Mouse (Mus musculus) neural tube, embryonic 14.5 days (tissue): ENCODE data around the gene Gm10100. TPM values are rescaled to one million over a fixed set of nuclear protein-coding genes. Genes with fewer than 3 reads are reported as not detected.
A peak's percentile ranks its signal among the peaks of the same experiment; 100 is the strongest.
"Not testable (repeated sequence)": the region's sequence is repeated elsewhere in the genome, so short reads cannot be mapped to it uniquely, and the experiment has no call there.

Experiments used
- ATAC-seq: fragments of 200-750 bp; cut with Nextera tagmentation; 2 replicates; pipeline ENCODE4 v1.8.0; 2017; ENCODE audit warnings: low read depth, mild to moderate bottlenecking, moderate TSS enrichment, moderate library complexity
- H3K27ac ChIP-seq: fragments of 300-500 bp; sonication (generic); 2 replicates; pipeline ENCODE4 v1.5.1; 2014; ENCODE audit warnings: low read depth, mild to moderate bottlenecking, control low read depth, low read length, moderate library complexity, mixed read lengths
- H3K27me3 ChIP-seq: fragments of 300-500 bp; sonication (generic); 2 replicates; pipeline ENCODE4 v1.6.1; 2014; ENCODE audit warnings: low read length; ENCODE audit not compliant: control insufficient read depth, insufficient read depth
- H3K36me3 ChIP-seq: fragments of 300-500 bp; sonication (generic); 2 replicates; pipeline ENCODE4 v1.6.1; 2014; ENCODE audit warnings: low read length, mixed read lengths; ENCODE audit not compliant: control insufficient read depth, insufficient read depth
- H3K4me1 ChIP-seq: fragments of 300-500 bp; sonication (generic); 2 replicates; pipeline ENCODE4 v1.6.1; 2014; ENCODE audit warnings: low read length; ENCODE audit not compliant: control insufficient read depth, insufficient read depth
- H3K4me2 ChIP-seq: fragments of 300-500 bp; sonication (generic); 2 replicates; pipeline ENCODE4 v1.6.1; 2014; ENCODE audit warnings: mild to moderate bottlenecking, low read depth, low read length, control low read depth
- H3K4me3 ChIP-seq: fragments of 300-500 bp; sonication (generic); 2 replicates; pipeline ENCODE4 v1.5.1; 2014; ENCODE audit warnings: low read depth, low read length, control low read depth, mixed read lengths
- H3K9ac ChIP-seq: fragments of 300-500 bp; sonication (generic); replicated peaks from 2 replicates; pipeline ENCODE4 v1.6.1; 2014; ENCODE audit warnings: low read depth, mild to moderate bottlenecking, control low read depth, low read length, mixed read lengths
- H3K9me3 ChIP-seq: fragments of 300-500 bp; sonication (generic); 2 replicates; pipeline ENCODE4 v1.6.1; 2016; ENCODE audit warnings: low read length; ENCODE audit not compliant: control insufficient read depth
- WGBS: fragments of 180-500 bp; shearing (Covaris S2); extraction: QIAGEN DNeasy Blood & Tissue Kit; methylation state at CpG from one replicate; pipeline ENCODE4 v1.1.7; 2014; 5-methylcytosine and 5-hydroxymethylcytosine counted together
- polyA plus RNA-seq: library from polyadenylated mRNA; unstranded; fragments of >200 nt; fragmentation: Nextera tagmentation; extraction: Ambion mirVana; gene quantifications from 2 replicates; pipeline ENCODE4 v1.2.1, GENCODE M21; 2014

Gene Gm10100
- not detected in 2 replicates for polyA plus RNA-seq

DNA sequence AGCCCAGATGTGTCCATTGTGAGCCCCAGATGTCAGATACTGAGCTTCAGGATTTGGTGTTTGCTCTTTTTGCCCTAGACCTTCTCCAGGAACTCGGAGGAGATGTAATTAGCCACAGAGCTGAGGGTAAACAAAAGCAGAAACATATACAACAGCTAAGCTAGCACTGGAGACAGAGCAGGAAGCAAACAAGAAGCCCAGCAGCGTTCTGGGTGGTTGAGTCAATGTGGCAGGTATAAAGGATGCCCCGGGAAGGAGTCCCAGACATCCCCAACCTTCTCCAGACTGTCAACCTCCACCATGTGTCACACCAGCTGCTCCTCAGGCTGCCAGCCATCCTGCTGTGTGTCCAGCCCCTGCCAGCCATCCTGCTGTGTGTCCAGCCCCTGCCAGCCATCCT, at the start of gene Gm10100:
Gene Gm10100 (plus strand): TSS at position 301 of the 400 bp plus-strand sequence.
- H3K4me2 ChIP-seq: no peak within 1 kb of the TSS
- no peak within 1 kb of the TSS for H3K9ac ChIP-seq
- no peaks in the 10 kb centered on the region for H3K9me3 ChIP-seq
- H3K4me3 ChIP-seq: no peak within 1 kb of the TSS
- no peak within 1 kb of the TSS for H3K27ac ChIP-seq
- no peak for ATAC-seq
- no peaks in the 10 kb centered on the region for H3K36me3 ChIP-seq
- no peaks in the 10 kb centered on the region for H3K4me1 ChIP-seq
- 45% methylated on average over 3 of the region's 3 CpGs for WGBS
- H3K27me3 ChIP-seq: no peaks in the 10 kb centered on the region

DNA sequence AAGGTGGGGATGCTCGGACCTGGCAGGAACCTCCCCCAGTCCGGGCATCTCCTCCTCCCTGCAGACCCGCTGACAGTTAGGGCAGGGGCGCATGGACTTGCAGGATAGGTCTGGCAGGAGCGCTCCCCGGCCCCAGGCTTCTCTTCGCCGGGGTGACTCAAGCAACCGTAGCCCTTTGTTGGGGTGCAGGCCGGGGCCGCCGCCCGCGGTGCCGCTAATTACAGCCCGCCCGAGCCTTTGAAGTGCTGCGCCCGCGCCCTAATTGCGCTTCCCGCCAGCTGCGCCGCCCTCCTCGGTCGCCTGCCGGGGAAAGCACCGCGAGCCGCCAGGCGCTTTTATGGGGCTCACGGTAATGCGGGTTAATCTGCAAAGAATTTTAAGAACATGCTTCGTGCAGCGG, 48.7 kb upstream of the Gm10100 start:
- ATAC-seq: peak; percentile 41; the same call in 1 of the 2 replicates
- Histone ChIP-seq H3K36me3 (no peaks in the 10 kb centered on the region), H3K27ac (no peak overlapping the region), H3K4me3 (peak overlapping the region; percentile 24), H3K9me3 (no peaks in the 10 kb centered on the region), H3K4me1 (no peaks in the 10 kb centered on the region), H3K4me2 (peak overlapping the region; percentile 50), H3K27me3 (peaks cover 11% of the 10 kb centered on the region), H3K9ac (peak overlapping the region; percentile 21; the same call in 1 of the 2 replicates)
- WGBS: under 1% methylated on average over 35 of the region's 35 CpGs

DNA sequence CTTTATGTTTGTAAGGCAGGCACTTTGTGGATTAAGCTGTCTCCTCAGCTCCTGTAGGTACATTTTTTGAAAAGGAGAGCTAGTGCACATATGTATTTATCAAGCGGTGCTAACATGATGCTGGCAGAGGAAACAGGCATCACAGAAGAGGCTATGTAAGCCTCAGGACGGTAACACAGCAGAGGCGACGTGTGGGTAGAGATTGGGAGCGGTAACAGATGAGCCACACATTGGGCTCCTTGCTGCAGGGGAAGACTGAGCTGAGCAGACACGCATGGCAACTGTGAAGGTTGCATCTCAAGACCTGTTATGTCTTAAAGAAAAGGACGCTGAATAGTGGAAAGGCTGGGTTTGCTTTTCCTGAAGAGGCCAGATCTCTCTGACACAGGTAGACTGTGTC, 43.3 kb upstream of the Gm10100 start:
- no peak overlapping the region for H3K4me2 ChIP-seq
- peaks cover 11% of the 10 kb centered on the region; the same call in 1 of the 2 replicates for H3K27me3 ChIP-seq
- no peak overlapping the region for H3K27ac ChIP-seq
- no peak overlapping the region for H3K4me3 ChIP-seq
- WGBS: 72% methylated on average over 7 of the region's 7 CpGs
- no peak for ATAC-seq
- no peaks in the 10 kb centered on the region for H3K9me3 ChIP-seq
- H3K36me3 ChIP-seq: no peaks in the 10 kb centered on the region
- H3K4me1 ChIP-seq: no peaks in the 10 kb centered on the region
- H3K9ac ChIP-seq: no peak overlapping the region

DNA sequence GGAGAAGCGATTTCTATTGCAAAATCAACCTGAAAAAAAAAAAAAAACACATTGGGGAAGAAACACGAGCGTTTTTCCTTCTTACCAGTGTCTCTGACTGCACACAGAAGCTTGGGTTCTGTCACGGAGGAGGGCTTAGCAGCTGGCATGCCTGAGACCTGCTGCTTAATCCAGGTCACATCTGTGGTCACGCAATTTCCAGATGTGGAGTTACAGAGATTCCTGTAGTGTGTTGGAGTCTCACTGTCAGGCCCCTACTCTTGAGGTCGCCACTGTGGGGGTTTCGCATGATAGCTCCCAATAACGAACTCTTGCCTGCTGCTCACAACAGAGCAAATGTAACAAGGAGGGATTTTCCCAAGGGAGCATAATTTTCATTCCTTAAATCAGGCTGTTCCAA, 42.1 kb upstream of the Gm10100 start:
- H3K4me2 ChIP-seq: no peak overlapping the region
- no peak for ATAC-seq
- no peaks in the 10 kb centered on the region for H3K36me3 ChIP-seq
- H3K4me3 ChIP-seq: no peak overlapping the region
- no peak overlapping the region for H3K9ac ChIP-seq
- H3K27ac ChIP-seq: no peak overlapping the region
- H3K27me3 ChIP-seq: peaks cover 10% of the 10 kb centered on the region; the same call in 1 of the 2 replicates
- 43% methylated on average over 8 of the region's 8 CpGs for whole genome bisulfite sequencing
- no peaks in the 10 kb centered on the region for H3K4me1 ChIP-seq
- no peaks in the 10 kb centered on the region for H3K9me3 ChIP-seq

DNA sequence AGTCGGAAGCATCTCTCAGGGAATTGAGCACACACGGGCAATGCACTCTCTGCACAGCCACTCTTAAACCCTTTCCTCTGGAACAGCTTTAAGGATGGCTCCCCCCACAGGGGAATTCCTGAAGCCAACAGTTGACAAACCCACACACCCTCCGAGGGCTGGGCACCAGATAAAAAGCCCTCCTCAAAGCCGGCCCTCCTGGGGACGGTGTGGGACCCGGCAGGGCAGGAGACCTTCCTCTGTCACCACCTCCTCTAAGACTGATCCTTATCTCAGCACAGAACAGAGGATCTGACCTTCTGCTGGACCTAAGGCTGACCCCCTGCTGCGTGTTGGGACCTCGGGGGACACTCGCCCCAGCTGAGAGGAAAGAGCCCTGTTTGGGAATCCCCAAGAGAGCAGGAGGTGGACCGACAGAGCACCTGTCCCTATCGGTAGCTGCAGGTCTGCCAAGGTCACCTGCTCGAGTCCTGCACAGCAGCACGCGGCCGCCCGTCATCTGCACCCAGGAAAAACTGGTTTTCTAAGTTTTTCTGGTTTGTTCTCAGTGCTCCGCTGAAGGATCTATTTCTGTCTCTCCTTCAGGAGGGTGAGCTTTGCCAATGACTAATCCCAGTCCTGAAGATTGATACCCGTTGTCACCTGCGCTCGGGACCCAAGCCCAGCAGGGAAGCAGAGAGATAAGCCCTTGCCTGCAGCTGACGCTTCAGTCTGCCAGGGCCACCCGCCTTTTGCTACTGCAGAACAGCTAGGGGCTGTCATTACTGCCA, 40.2 kb upstream of the Gm10100 start, which contains the start of gene Tspear:
Gene Tspear (plus strand): TSS at position 675 of the 770 bp plus-strand sequence.
- peaks cover 2% of the 10 kb centered on the region; the same call in 1 of the 2 replicates for H3K4me1 ChIP-seq
- no peaks in the 10 kb centered on the region for H3K36me3 ChIP-seq
- 9% methylated on average over 22 of the region's 22 CpGs for WGBS
- H3K9me3 ChIP-seq: no peaks in the 10 kb centered on the region
- no peak within 1 kb of the TSS for H3K4me2 ChIP-seq
- no peak within 1 kb of the TSS for H3K4me3 ChIP-seq
- peaks cover 10% of the 10 kb centered on the region; the same call in 1 of the 2 replicates for H3K27me3 ChIP-seq
- no peak within 1 kb of the TSS for H3K9ac ChIP-seq
- no peak for ATAC-seq
- H3K27ac ChIP-seq: no peak within 1 kb of the TSS

DNA sequence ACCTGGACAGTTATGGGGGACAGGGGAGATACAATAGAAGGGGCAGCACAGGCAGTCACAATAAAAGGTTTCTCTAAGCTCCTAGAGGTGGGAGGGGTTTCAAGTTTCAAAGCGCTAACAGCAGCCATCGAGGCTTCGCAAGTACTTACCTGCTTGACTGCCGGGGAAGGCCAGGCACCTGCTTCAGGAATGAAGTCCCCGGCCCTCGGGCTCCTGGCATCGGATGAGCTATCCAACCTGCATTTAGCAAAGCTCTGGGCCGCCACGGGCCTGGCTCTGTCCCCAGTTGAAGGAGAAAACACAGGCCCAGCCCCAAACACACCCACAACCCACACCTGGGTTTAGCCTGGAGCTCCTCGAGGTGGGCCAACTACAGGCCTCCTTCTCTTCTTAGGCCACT, 39.3 kb upstream of the Gm10100 start:
- Histone ChIP-seq H3K4me1 (peaks cover 2% of the 10 kb centered on the region; the same call in 1 of the 2 replicates), H3K9me3 (no peaks in the 10 kb centered on the region), H3K27me3 (peaks cover 10% of the 10 kb centered on the region; the same call in 1 of the 2 replicates), H3K36me3 (no peaks in the 10 kb centered on the region), H3K4me2 (no peak overlapping the region), H3K4me3 (no peak overlapping the region), H3K9ac (no peak overlapping the region), H3K27ac (no peak overlapping the region)
- ATAC-seq: no peak
- WGBS: 27% methylated on average over 10 of the region's 10 CpGs

DNA sequence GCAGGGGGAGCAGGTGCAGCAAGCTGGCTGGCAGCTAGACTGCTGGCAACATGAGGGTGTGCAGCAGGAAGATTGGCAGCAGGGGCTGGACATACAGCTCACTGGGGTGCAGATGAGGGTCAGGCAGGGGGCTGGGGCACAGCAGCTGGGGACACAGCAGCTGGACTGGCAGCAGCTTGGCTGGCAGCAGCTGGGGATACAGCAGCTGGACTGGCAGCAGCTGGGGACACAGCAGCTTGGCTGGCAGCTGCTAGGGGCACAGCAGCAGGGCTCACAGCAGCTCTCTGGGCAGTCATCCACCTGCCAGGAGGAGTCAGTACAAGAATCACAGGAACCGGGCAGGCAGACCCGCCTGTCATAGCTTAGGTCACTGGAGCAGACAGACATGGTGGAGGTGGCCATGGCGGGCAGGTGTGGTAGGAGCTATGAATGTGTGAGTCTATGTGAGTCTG, 35.9 kb upstream of the Gm10100 start, which contains the start of gene Gm19402:
Gene Gm19402 (minus strand): TSS at position 402 of the 452 bp plus-strand sequence.
- H3K9ac ChIP-seq, H3K36me3 ChIP-seq, ATAC-seq, H3K4me2 ChIP-seq, H3K9me3 ChIP-seq, H3K4me1 ChIP-seq, H3K27ac ChIP-seq, H3K4me3 ChIP-seq: not testable (repeated sequence)
- 91% methylated on average over 3 of the region's 3 CpGs for WGBS
- H3K27me3 ChIP-seq: peaks cover 10% of the 10 kb centered on the region; the same call in 1 of the 2 replicates

DNA sequence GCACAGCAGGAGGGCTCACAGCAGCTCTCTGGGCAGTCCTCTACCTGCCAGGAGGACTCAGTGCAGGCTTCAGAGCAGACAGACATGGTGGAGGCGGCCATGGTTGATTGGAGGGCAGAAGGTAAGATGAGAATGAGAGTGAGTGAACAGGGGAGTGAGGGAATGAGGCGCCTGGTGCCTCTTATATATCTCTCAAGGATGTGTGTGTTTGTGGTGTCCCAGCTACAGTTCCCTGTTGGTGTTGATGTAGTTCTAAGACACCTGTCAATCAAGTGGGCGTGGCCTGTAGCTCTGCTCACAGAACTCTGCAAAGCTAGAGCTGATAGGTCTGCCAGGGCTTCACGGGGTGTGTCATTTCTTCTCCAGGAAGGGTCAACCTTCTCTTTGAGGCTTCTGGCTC, 29.2 kb upstream of the Gm10100 start, which contains the start of gene Gm9508:
Gene Gm9508 (minus strand): TSS at position 101 of the 400 bp plus-strand sequence.
- H3K9ac ChIP-seq: no peak within 1 kb of the TSS

DNA sequence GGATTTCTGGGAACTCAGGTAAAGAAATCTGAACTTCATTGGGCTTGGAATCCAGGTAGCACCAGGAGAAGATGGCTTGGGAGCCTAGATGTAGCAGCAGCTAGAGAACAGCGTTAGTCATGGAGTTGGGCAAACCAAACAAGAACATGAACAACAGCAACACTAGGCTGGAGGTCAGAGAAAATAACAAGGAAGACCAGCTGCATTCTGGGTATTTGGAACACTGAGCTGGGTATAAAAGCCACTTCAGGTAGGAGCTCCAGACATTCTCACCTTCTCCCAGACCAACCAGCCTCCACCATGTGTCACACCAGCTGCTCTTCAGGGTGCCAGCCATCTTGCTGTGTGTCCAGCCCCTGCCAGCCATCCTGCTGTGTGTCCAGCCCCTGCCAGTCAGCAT, 20.0 kb upstream of the Gm10100 start, which contains the start of gene Gm10272:
Gene Gm10272 (plus strand): TSS at position 301 of the 400 bp plus-strand sequence.
- WGBS: 91% methylated on average over 1 of the region's 1 CpGs
- Histone ChIP-seq H3K27me3 (no peaks in the 10 kb centered on the region), H3K4me3 (no peak within 1 kb of the TSS), H3K9ac (no peak within 1 kb of the TSS), H3K4me1 (no peaks in the 10 kb centered on the region), H3K4me2 (no peak within 1 kb of the TSS), H3K27ac (no peak within 1 kb of the TSS), H3K36me3 (no peaks in the 10 kb centered on the region), H3K9me3 (peaks cover 3% of the 10 kb centered on the region; the same call in 1 of the 2 replicates)
- no peak for ATAC-seq

More for the DNA sequence above, 29.2 kb upstream of the Gm10100 start, which contains the start of gene Gm9508:
- no peak for ATAC-seq
- H3K9me3 ChIP-seq: no peaks in the 10 kb centered on the region
- no peak within 1 kb of the TSS for H3K4me3 ChIP-seq
- no peaks in the 10 kb centered on the region for H3K27me3 ChIP-seq
- 42% methylated on average over 4 of the region's 4 CpGs for WGBS
- H3K36me3 ChIP-seq: no peaks in the 10 kb centered on the region
- no peak within 1 kb of the TSS for H3K27ac ChIP-seq
- H3K4me2 ChIP-seq: no peak within 1 kb of the TSS
- no peaks in the 10 kb centered on the region for H3K4me1 ChIP-seq
